Mouse (Mus musculus): Measurements from ENCODE around the gene Gpr31b. TPM values are rescaled to one million over a fixed set of nuclear protein-coding genes. Genes with fewer than 3 reads are reported as not detected.

The Gpr31b gene
- polyA plus RNA-seq, 1 experiment, result not detected

Other genes with a start within 250 kb of the Gpr31b start
- not detected for gene Mas1, start 184.2 kb downstream of the Gpr31b start, polyA plus RNA-seq (2012; fragmentation: generic; extraction: Trizol)
- not detected for gene Mrgprh, start 176.3 kb downstream of the Gpr31b start, polyA plus RNA-seq (2012; fragmentation: generic; extraction: Trizol)
- 0.28 TPM for gene Pnldc1, start 142.1 kb downstream of the Gpr31b start, polyA plus RNA-seq (2012; fragmentation: generic; extraction: Trizol)
- gene Tcp1, start 136.6 kb downstream of the Gpr31b start, polyA plus RNA-seq (2012; fragmentation: generic; extraction: Trizol), result 266 TPM
- gene Mrpl18, start 136.0 kb downstream of the Gpr31b start, polyA plus RNA-seq (2012; fragmentation: generic; extraction: Trizol), result 123 TPM
- gene Acat3, start 111.7 kb downstream of the Gpr31b start, polyA plus RNA-seq (2012; fragmentation: generic; extraction: Trizol), result 0.50 TPM
- 90.7 TPM for gene Acat2, start 91.5 kb downstream of the Gpr31b start, polyA plus RNA-seq (2012; fragmentation: generic; extraction: Trizol)
- gene Wtap, start 58.1 kb downstream of the Gpr31b start, polyA plus RNA-seq (2012; fragmentation: generic; extraction: Trizol), result 25.7 TPM
- gene Sod2, start 45.5 kb downstream of the Gpr31b start, polyA plus RNA-seq (2012; fragmentation: generic; extraction: Trizol), result 107 TPM
- gene Tcp10b, start 8.8 kb upstream of the Gpr31b start, polyA plus RNA-seq (2012; fragmentation: generic; extraction: Trizol), result not detected
- gene Unc93a, start 79.5 kb upstream of the Gpr31b start, polyA plus RNA-seq (2012; fragmentation: generic; extraction: Trizol), result not detected
- gene Smok2a, start 168.9 kb upstream of the Gpr31b start, polyA plus RNA-seq (2012; fragmentation: generic; extraction: Trizol), result not detected
- not detected for gene Smok2b, start 178.0 kb upstream of the Gpr31b start, polyA plus RNA-seq (2012; fragmentation: generic; extraction: Trizol)

Data from C2C12 (cell line).